Mouse (Mus musculus): ENCODE data around the gene Btrc. TPM values are rescaled to one million over a fixed set of nuclear protein-coding genes. Genes with fewer than 3 reads are reported as not detected.

Gene Btrc
- total and polyA plus RNA-seq, 3 experiments, result 14.2 to 30.3 TPM; not detected in 1

- Histone ChIP-seq H3K27ac (ENCODE audit: control insufficient read depth, low read depth, low read length) (no peak overlapping the region), H3K4me1 (ENCODE audit: control insufficient read depth in 1 of 2, insufficient read depth in 2 of 2, low read length in 2 of 2) (no peaks in the 10 kb centered on the region), H3K79me2 (ENCODE audit: control insufficient read depth, insufficient read depth, low read length, poor library complexity) (no peaks in the 10 kb centered on the region), H3K4me3 (ENCODE audit: control insufficient read depth in 1 of 2, insufficient read depth in 1 of 2, low read depth in 2 of 2, low read length in 2 of 2) (no peak overlapping the region), H3K9ac (ENCODE audit: control insufficient read depth, low read depth, low read length, poor library complexity, severe bottlenecking) (no peak overlapping the region), H3K9me3 (replicated peaks; ENCODE audit: insufficient read depth, low read length) (no peaks in the 10 kb centered on the region), H3K27me3 (ENCODE audit: control insufficient read depth in 1 of 2, insufficient read depth in 2 of 2, low read length in 2 of 2) (peaks cover 3% of the 10 kb centered on the region in 2 experiments), H3K36me3 (ENCODE audit: control insufficient read depth in 1 of 2, insufficient read depth in 2 of 2, low read length in 2 of 2) (no peaks in the 10 kb centered on the region)
- TF ChIP-seq TBP (IDR thresholded peaks at IDR 0.05; ENCODE audit: low read depth, low read length) (no peak), RCOR1 (IDR thresholded peaks at IDR 0.05; ENCODE audit: low read depth, low read length) (no peak), ZC3H11A (IDR thresholded peaks at IDR 0.05; ENCODE audit: low read depth, low read length) (no peak), SMC3 (IDR thresholded peaks at IDR 0.05; ENCODE audit: low read depth, low read length) (no peak), CHD2 (IDR thresholded peaks at IDR 0.05; ENCODE audit: low read length) (no peak), EP300 (IDR thresholded peaks at IDR 0.05; ENCODE audit: low read depth in 1 of 2, low read length in 2 of 2) (no peak)
- no peak for DNase-seq (ENCODE audit: low read depth, low spot score)
Measured at GRCm38 (mm10) chr19:45329039-45329438, 34.5 kb upstream of the Btrc start.

GRCm38 (mm10) chr19:45329748-45330298 lies 33.7 kb upstream of the Btrc start:
- TF ChIP-seq ZKSCAN1 (IDR thresholded peaks at IDR 0.05; ENCODE audit: low read depth, low read length), result no peak
- TF ChIP-seq ELF1 (IDR thresholded peaks at IDR 0.05; ENCODE audit: low read depth, low read length), result no peak
- no peak for TF ChIP-seq MYC (IDR thresholded peaks at IDR 0.05; ENCODE audit: low read depth, low read length)
- TF ChIP-seq CTCF (IDR thresholded peaks at IDR 0.05 in 2 of 3, conservative IDR thresholded peaks at IDR 0.05 in 1 of 3; ENCODE audit: control insufficient read depth in 1 of 3, insufficient read depth in 1 of 3, low read depth in 2 of 3, low read length in 3 of 3, poor library complexity in 1 of 3, severe bottlenecking in 1 of 3), result no peak
- no peak for TF ChIP-seq CHD1 (IDR thresholded peaks at IDR 0.05; ENCODE audit: low read depth, low read length)
- no peak for TF ChIP-seq ZNF384 (IDR thresholded peaks at IDR 0.05; ENCODE audit: low read depth, low read length)
- no peak for TF ChIP-seq MEF2A (IDR thresholded peaks at IDR 0.05; ENCODE audit: extremely low read depth, insufficient replicate concordance, low read depth, low read length, poor library complexity, severe bottlenecking)
- TF ChIP-seq UBTF (IDR thresholded peaks at IDR 0.05; ENCODE audit: borderline replicate concordance, insufficient read depth, low read depth, low read length), result no peak
- no peak for TF ChIP-seq KAT2A (conservative IDR thresholded peaks at IDR 0.05; ENCODE audit: low read depth, low read length)
- TF ChIP-seq NELFE (IDR thresholded peaks at IDR 0.05; ENCODE audit: low read depth, low read length), result no peak
- no peak for TF ChIP-seq BHLHE40 (IDR thresholded peaks at IDR 0.05; ENCODE audit: borderline replicate concordance, low read depth, low read length)
- TF ChIP-seq USF2 (IDR thresholded peaks at IDR 0.05; ENCODE audit: borderline replicate concordance in 1 of 2, insufficient read depth in 1 of 2, low read depth in 1 of 2, low read length in 2 of 2), result no peak
- no peak for TF ChIP-seq MXI1 (IDR thresholded peaks at IDR 0.05; ENCODE audit: low read depth, low read length)
- TF ChIP-seq POLR2AphosphoS5 (IDR thresholded peaks at IDR 0.05; ENCODE audit: borderline replicate concordance, low read depth, low read length), result no peak
- TF ChIP-seq NRF1 (IDR thresholded peaks at IDR 0.05; ENCODE audit: insufficient read depth, low read depth, low read length, poor library complexity, severe bottlenecking), result no peak
- no peak for DNase-seq (ENCODE audit: low read depth, low spot score)
- no peak overlapping the region for H3K27ac ChIP-seq (ENCODE audit: control insufficient read depth, low read depth, low read length)
- H3K4me3 ChIP-seq (ENCODE audit: control insufficient read depth in 1 of 2, insufficient read depth in 1 of 2, low read depth in 2 of 2, low read length in 2 of 2), result no peak overlapping the region
- H3K36me3 ChIP-seq (ENCODE audit: control insufficient read depth in 1 of 2, insufficient read depth in 2 of 2, low read length in 2 of 2), result no peaks in the 10 kb centered on the region
- H3K4me1 ChIP-seq (ENCODE audit: control insufficient read depth in 1 of 2, insufficient read depth in 2 of 2, low read length in 2 of 2), result no peaks in the 10 kb centered on the region
- H3K9me3 ChIP-seq (replicated peaks; ENCODE audit: insufficient read depth, low read length), result no peaks in the 10 kb centered on the region
- H3K27me3 ChIP-seq (ENCODE audit: control insufficient read depth in 1 of 2, insufficient read depth in 2 of 2, low read length in 2 of 2), result peaks cover 3 to 4% of the 10 kb centered on the region in 2 experiments
- no peak overlapping the region for H3K9ac ChIP-seq (ENCODE audit: control insufficient read depth, low read depth, low read length, poor library complexity, severe bottlenecking)
- H3K79me2 ChIP-seq (ENCODE audit: control insufficient read depth, insufficient read depth, low read length, poor library complexity), result no peaks in the 10 kb centered on the region
